Mouse (Mus musculus) brain, embryonic 14.5 days (tissue): ENCODE measurements around the gene 2610008E11Rik.

ENCODE experiments used
- CTCF ChIP-seq: fragments of 200-500 bp; IDR thresholded peaks from 2 replicates; pipeline ENCODE4 v1.5.1; 2012; ENCODE audit warnings: inconsistent platforms, mild to moderate bottlenecking, moderate library complexity, borderline replicate concordance; ENCODE audit not compliant: insufficient read depth, insufficient read length; ENCODE audit errors: extremely low read depth
- POLR2A ChIP-seq: fragments of 200-500 bp; IDR thresholded peaks from 2 replicates; pipeline ENCODE4 v1.6.1; 2012; ENCODE audit warnings: mild to moderate bottlenecking, inconsistent platforms, borderline replicate concordance; ENCODE audit not compliant: poor library complexity, insufficient read depth, insufficient read length, severe bottlenecking; ENCODE audit errors: extremely low read depth

DNA sequence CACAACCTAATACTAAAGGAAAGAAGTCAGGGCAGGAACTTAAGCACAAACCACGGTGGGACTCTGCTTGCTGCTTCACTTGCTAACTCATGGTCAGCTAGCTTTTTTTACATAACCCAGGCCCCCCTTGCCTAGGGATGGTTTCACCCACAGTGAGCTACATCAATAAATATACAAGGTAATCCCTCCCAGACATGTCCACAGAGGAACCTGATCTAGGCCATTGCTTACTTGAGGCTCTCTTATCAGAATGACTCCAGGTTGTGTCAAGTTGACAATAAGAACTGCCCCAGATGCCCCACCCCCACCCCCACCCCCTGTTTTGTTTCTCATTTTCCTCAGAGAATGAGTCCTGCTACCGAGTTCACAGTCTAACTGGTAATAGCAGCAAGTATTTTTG is 10.1 kb upstream of the 2610008E11Rik start:
- no peak for TF ChIP-seq POLR2A
- no peak for TF ChIP-seq CTCF
